Mouse (Mus musculus): ENCODE data around the gene 7530416G11Rik. TPM values are rescaled to one million over a fixed set of nuclear protein-coding genes. Genes with fewer than 3 reads are reported as not detected.

The 7530416G11Rik gene
- total and polyA plus RNA-seq, 3 experiments, result not detected

DNA sequence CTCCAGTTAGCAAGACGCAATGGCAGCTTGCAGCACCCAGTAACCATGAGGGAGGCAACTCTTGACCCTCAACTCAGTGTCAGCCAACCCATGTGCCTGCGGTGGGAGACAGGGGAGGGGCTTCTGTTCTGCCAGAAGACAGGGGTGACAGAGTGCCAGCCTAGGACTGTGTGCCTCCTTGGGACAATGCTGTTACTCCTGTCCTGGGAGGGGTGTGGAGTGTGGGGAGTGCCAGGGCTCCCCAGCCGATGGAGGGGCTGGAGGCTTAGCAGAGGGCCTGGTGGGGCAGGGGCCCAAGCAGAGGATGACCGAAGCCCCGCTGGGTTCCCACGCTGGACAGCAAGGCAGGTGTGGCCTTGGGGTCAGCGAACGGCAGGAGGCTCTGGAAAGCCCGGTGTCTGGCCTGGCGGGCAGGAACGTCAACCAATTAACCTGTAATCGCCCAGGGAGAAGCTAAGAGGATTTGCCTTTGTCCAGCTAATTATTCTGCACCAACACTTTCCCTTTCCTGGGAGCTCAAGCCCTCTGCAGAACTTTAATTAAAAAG, 21.4 kb upstream of the 7530416G11Rik start:
- H3K36me3 ChIP-seq (replicated peaks in 1 of 2; ENCODE audit: control insufficient read depth in 1 of 2, insufficient read depth in 1 of 2, low read length in 1 of 2), result no peaks in the 10 kb centered on the region
- no peaks in the 10 kb centered on the region for H3K4me1 ChIP-seq (ENCODE audit: control insufficient read depth in 1 of 2, insufficient read depth in 2 of 2)
- H3K27ac ChIP-seq (ENCODE audit: insufficient read depth, low read depth), result no peak overlapping the region
- peaks cover 82% of the 10 kb centered on the region for H3K27me3 ChIP-seq (replicated peaks)
- in situ Hi-C loops (cut with MboI; ENCODE audit: low pct_ligation_motif_present, low pct_unique_long_range_greater_than_20kb, low sequenced_read_pairs) (no loop called here), dilution Hi-C loops (cut with MboI; ENCODE audit: extremely low pct_ligation_motif_present, extremely low pct_unique_long_range_greater_than_20kb, low sequenced_read_pairs) (no loop called here)
- no peak overlapping the region for H3K9ac ChIP-seq (ENCODE audit: insufficient read depth, low read depth)
- no peak for TF ChIP-seq ETS1 (conservative IDR thresholded peaks at IDR 0.05; ENCODE audit: low read depth, low read length)
- no peak for TF ChIP-seq CHD2 (IDR thresholded peaks at IDR 0.05; ENCODE audit: low read length)
- no peak for TF ChIP-seq MXI1 (IDR thresholded peaks at IDR 0.05; ENCODE audit: low read depth, low read length)
- TF ChIP-seq EP300 (IDR thresholded peaks at IDR 0.05; ENCODE audit: low read length), result no peak
- TF ChIP-seq SMC3 (IDR thresholded peaks at IDR 0.05; ENCODE audit: low read depth, low read length), result no peak
- no peaks in the 10 kb centered on the region for H3K79me2 ChIP-seq (replicated peaks; ENCODE audit: control insufficient read depth, extremely low read depth, insufficient read depth, poor library complexity, severe bottlenecking)
- no peak overlapping the region for H3K4me3 ChIP-seq (replicated peaks in 1 of 3; ENCODE audit: low read depth in 2 of 3, low read length in 2 of 3, poor library complexity in 1 of 3)
- no peaks in the 10 kb centered on the region for H3K9me3 ChIP-seq (replicated peaks; ENCODE audit: low read length)
- no peak for DNase-seq (ENCODE audit: extremely low read depth)
- H3K4me2 ChIP-seq (ENCODE audit: insufficient read depth, low read depth, poor library complexity, severe bottlenecking), result no peak overlapping the region

- Histone ChIP-seq H3K27me3 (replicated peaks) (peaks cover 84% of the 10 kb centered on the region), H3K36me3 (replicated peaks in 1 of 2; ENCODE audit: control insufficient read depth in 1 of 2, insufficient read depth in 1 of 2, low read length in 1 of 2) (no peaks in the 10 kb centered on the region), H3K27ac (ENCODE audit: insufficient read depth, low read depth) (no peak overlapping the region), H3K4me3 (replicated peaks in 1 of 3; ENCODE audit: low read depth in 2 of 3, low read length in 2 of 3, poor library complexity in 1 of 3) (no peak overlapping the region), H3K9ac (ENCODE audit: insufficient read depth, low read depth) (no peak overlapping the region), H3K4me2 (ENCODE audit: insufficient read depth, low read depth, poor library complexity, severe bottlenecking) (no peak overlapping the region), H3K4me1 (ENCODE audit: control insufficient read depth in 1 of 2, insufficient read depth in 2 of 2) (no peaks in the 10 kb centered on the region), H3K79me2 (replicated peaks; ENCODE audit: control insufficient read depth, extremely low read depth, insufficient read depth, poor library complexity, severe bottlenecking) (no peaks in the 10 kb centered on the region), H3K9me3 (replicated peaks; ENCODE audit: low read length) (no peaks in the 10 kb centered on the region)
- TF ChIP-seq MAFK (IDR thresholded peaks at IDR 0.05; ENCODE audit: insufficient replicate concordance, low read length) (no peak), KAT2A (IDR thresholded peaks at IDR 0.05; ENCODE audit: insufficient replicate concordance, low read length) (no peak), E2F4 (IDR thresholded peaks at IDR 0.05; ENCODE audit: insufficient replicate concordance, low read depth, low read length) (no peak), CTCF (conservative IDR thresholded peaks at IDR 0.05 in 1 of 2, IDR thresholded peaks at IDR 0.05 in 1 of 2; ENCODE audit: low read depth in 2 of 2, low read length in 2 of 2) (peak in 1 of 2 experiments; percentile 31; a peak in 2 of 4 replicates), USF1 (IDR thresholded peaks at IDR 0.05; ENCODE audit: low read depth, low read length) (no peak)
- in situ Hi-C loops (cut with MboI; ENCODE audit: low pct_ligation_motif_present, low pct_unique_long_range_greater_than_20kb, low sequenced_read_pairs), result no loop called here
- no peak for DNase-seq (ENCODE audit: extremely low read depth)
- dilution Hi-C loops (cut with MboI; ENCODE audit: extremely low pct_ligation_motif_present, extremely low pct_unique_long_range_greater_than_20kb, low sequenced_read_pairs), result no loop called here
Measured at GRCm38 (mm10) chr15:85523173-85523991, 20.4 kb upstream of the 7530416G11Rik start.

- Histone ChIP-seq H3K4me3 (replicated peaks in 1 of 3; ENCODE audit: low read depth in 2 of 3, low read length in 2 of 3, poor library complexity in 1 of 3) (no peak overlapping the region), H3K36me3 (replicated peaks in 1 of 2; ENCODE audit: control insufficient read depth in 1 of 2, insufficient read depth in 1 of 2, low read length in 1 of 2) (no peaks in the 10 kb centered on the region), H3K27me3 (replicated peaks) (peaks cover 69% of the 10 kb centered on the region), H3K9ac (ENCODE audit: insufficient read depth, low read depth) (no peak overlapping the region), H3K4me2 (ENCODE audit: insufficient read depth, low read depth, poor library complexity, severe bottlenecking) (no peak overlapping the region), H3K27ac (ENCODE audit: insufficient read depth, low read depth) (no peak overlapping the region), H3K4me1 (ENCODE audit: control insufficient read depth in 1 of 2, insufficient read depth in 2 of 2) (peaks cover 0 to 3% of the 10 kb centered on the region in 2 experiments; a peak in 1 of 4 replicates), H3K9me3 (replicated peaks; ENCODE audit: low read length) (no peaks in the 10 kb centered on the region), H3K79me2 (replicated peaks; ENCODE audit: control insufficient read depth, extremely low read depth, insufficient read depth, poor library complexity, severe bottlenecking) (no peaks in the 10 kb centered on the region)
- in situ Hi-C loops (cut with MboI; ENCODE audit: low pct_ligation_motif_present, low pct_unique_long_range_greater_than_20kb, low sequenced_read_pairs) (no loop called here), dilution Hi-C loops (cut with MboI; ENCODE audit: extremely low pct_ligation_motif_present, extremely low pct_unique_long_range_greater_than_20kb, low sequenced_read_pairs) (no loop called here)
- no peak for DNase-seq (ENCODE audit: extremely low read depth)
- TF ChIP-seq ZKSCAN1 (IDR thresholded peaks at IDR 0.05; ENCODE audit: borderline replicate concordance, low read depth, low read length) (peak; percentile 32), KAT2A (IDR thresholded peaks at IDR 0.05; ENCODE audit: insufficient replicate concordance, low read length) (no peak), POLR2AphosphoS2 (IDR thresholded peaks at IDR 0.05; ENCODE audit: low read depth, low read length) (no peak), CHD1 (IDR thresholded peaks at IDR 0.05; ENCODE audit: low read depth, low read length) (no peak), JUND (conservative IDR thresholded peaks at IDR 0.05; ENCODE audit: low read depth, low read length) (no peak), RCOR1 (conservative IDR thresholded peaks at IDR 0.05; ENCODE audit: low read depth, low read length) (no peak), NELFE (IDR thresholded peaks at IDR 0.05; ENCODE audit: low read depth, low read length) (no peak)
Measured at GRCm38 (mm10) chr15:85519438-85519837, 16.4 kb upstream of the 7530416G11Rik start.
